Mouse (Mus musculus): ENCODE data around the gene S100a2.

- no peak for TF ChIP-seq CTCF (IDR thresholded peaks at IDR 0.05; ENCODE audit: borderline replicate concordance, insufficient read depth, low read length)
- no peak for TF ChIP-seq POLR2A (IDR thresholded peaks at IDR 0.05; ENCODE audit: low read depth, low read length)
Observed at GRCm38 (mm10) chr3:90639511-90640154, 49.6 kb downstream of the S100a2 start.
